Mouse (Mus musculus) neural tube, embryonic 12.5 days (tissue): ENCODE data around the gene Ankdd1a. TPM values are rescaled to one million over a fixed set of nuclear protein-coding genes. Genes with fewer than 3 reads are reported as not detected.

ENCODE experiments used
- ATAC-seq: fragments of 200-750 bp; cut with Nextera tagmentation; 2 replicates; pipeline ENCODE4 v1.8.0; 2017; ENCODE audit warnings: low read depth, mild to moderate bottlenecking, moderate TSS enrichment, moderate library complexity; ENCODE audit not compliant: low FRiP score
- H3K27ac ChIP-seq: fragments of 300-500 bp; sonication (generic); 2 replicates; pipeline ENCODE4 v1.5.1; 2016
- H3K27me3 ChIP-seq: fragments of 300-500 bp; sonication (generic); replicated peaks from 2 replicates; pipeline ENCODE4 v1.6.1; 2016; ENCODE audit warnings: mild to moderate bottlenecking
- H3K36me3 ChIP-seq: fragments of 300-500 bp; sonication (generic); 2 replicates; pipeline ENCODE4 v1.6.1; 2016; ENCODE audit warnings: mild to moderate bottlenecking
- H3K4me1 ChIP-seq: fragments of 300-500 bp; sonication (generic); 2 replicates; pipeline ENCODE4 v1.6.1; 2016
- H3K4me2 ChIP-seq: fragments of 300-500 bp; sonication (generic); replicated peaks from 2 replicates; pipeline ENCODE4 v1.6.1; 2016; ENCODE audit warnings: mild to moderate bottlenecking
- H3K4me3 ChIP-seq: fragments of 300-500 bp; sonication (generic); 2 replicates; pipeline ENCODE4 v1.5.1; 2016
- H3K9ac ChIP-seq: fragments of 300-500 bp; sonication (generic); 2 replicates; pipeline ENCODE4 v1.6.1; 2016; ENCODE audit warnings: mild to moderate bottlenecking
- H3K9me3 ChIP-seq: fragments of 300-500 bp; sonication (generic); 2 replicates; pipeline ENCODE4 v1.6.1; 2016; ENCODE audit warnings: mild to moderate bottlenecking
- WGBS: fragments of 180-500 bp; shearing (Covaris S2); methylation state at CpG from one replicate; pipeline ENCODE4 v1.1.7; 2016; 5-methylcytosine and 5-hydroxymethylcytosine counted together
- polyA plus RNA-seq: library from polyadenylated mRNA; unstranded; fragments of >200 nt; fragmentation: Nextera tagmentation; extraction: Ambion mirVana; gene quantifications from 2 replicates; pipeline ENCODE4 v1.2.1, GENCODE M21; 2016

Gene Ankdd1a
- polyA plus RNA-seq = 0.38 TPM in 1 of 2 replicates, not detected in the other

- 5% methylated on average over 22 of the region's 25 CpGs for WGBS
- Histone ChIP-seq H3K4me3 (peak within 1 kb of the TSS; percentile 26), H3K9me3 (no peaks in the 10 kb centered on the region), H3K27ac (no peak within 1 kb of the TSS), H3K36me3 (no peaks in the 10 kb centered on the region), H3K9ac (peak within 1 kb of the TSS; percentile 48), H3K27me3 (no peaks in the 10 kb centered on the region), H3K4me1 (peaks cover 7% of the 10 kb centered on the region; the same call in 1 of the 2 replicates), H3K4me2 (peak within 1 kb of the TSS; percentile 63)
- peak; percentile 79 for ATAC-seq
These were observed at the start of gene Ankdd1a for GRCm38 (mm10) chr9:65519807-65520504. Ankdd1a (minus strand) TSS chr9:65520193.

- WGBS = 86% methylated on average over 6 of the region's 6 CpGs
- ATAC-seq = no peak
- H3K36me3 ChIP-seq = peaks cover 14% of the 10 kb centered on the region
These were observed 49.5 kb upstream of the Ankdd1a start for GRCm38 (mm10) chr9:65569491-65569971.

GRCm38 (mm10) chr9:65568787-65569186 is 48.8 kb upstream of the Ankdd1a start:
- Histone ChIP-seq H3K4me2 (no peak overlapping the region), H3K36me3 (peaks cover 14% of the 10 kb centered on the region), H3K4me1 (no peaks in the 10 kb centered on the region), H3K9me3 (no peaks in the 10 kb centered on the region), H3K4me3 (no peak overlapping the region), H3K27ac (no peak overlapping the region), H3K27me3 (no peaks in the 10 kb centered on the region), H3K9ac (no peak overlapping the region)
- WGBS = 88% methylated on average over 6 of the region's 6 CpGs
- no peak for ATAC-seq

More at GRCm38 (mm10) chr9:65569491-65569971, 49.5 kb upstream of the Ankdd1a start:
- Histone ChIP-seq H3K27ac (no peak overlapping the region), H3K4me2 (no peak overlapping the region), H3K9ac (no peak overlapping the region), H3K4me1 (no peaks in the 10 kb centered on the region), H3K4me3 (no peak overlapping the region), H3K27me3 (no peaks in the 10 kb centered on the region), H3K9me3 (no peaks in the 10 kb centered on the region)

- Histone ChIP-seq H3K27me3 (no peaks in the 10 kb centered on the region), H3K9ac (no peak overlapping the region), H3K27ac (no peak overlapping the region), H3K36me3 (peaks cover 16% of the 10 kb centered on the region), H3K4me3 (no peak overlapping the region), H3K4me1 (peaks cover 9% of the 10 kb centered on the region; the same call in 1 of the 2 replicates), H3K9me3 (no peaks in the 10 kb centered on the region), H3K4me2 (no peak overlapping the region)
- ATAC-seq = no peak
- WGBS = 92% methylated on average over 2 of the region's 2 CpGs
These were observed 44.7 kb upstream of the Ankdd1a start for GRCm38 (mm10) chr9:65564698-65565097.

GRCm38 (mm10) chr9:65563073-65563472 is 43.1 kb upstream of the Ankdd1a start:
- Histone ChIP-seq H3K27ac (no peak overlapping the region), H3K27me3 (no peaks in the 10 kb centered on the region), H3K9me3 (no peaks in the 10 kb centered on the region), H3K4me3 (no peak overlapping the region), H3K4me1 (peaks cover 9% of the 10 kb centered on the region; the same call in 1 of the 2 replicates), H3K9ac (no peak overlapping the region), H3K36me3 (peaks cover 25% of the 10 kb centered on the region), H3K4me2 (no peak overlapping the region)
- 92% methylated on average over 5 of the region's 5 CpGs for WGBS
- ATAC-seq = no peak

- WGBS = 40% methylated on average over 4 of the region's 4 CpGs
- H3K27me3 ChIP-seq = no peaks in the 10 kb centered on the region
- ATAC-seq = no peak
- H3K4me2 ChIP-seq = no peak overlapping the region; the same call in 1 of the 2 replicates
- H3K9me3 ChIP-seq = no peaks in the 10 kb centered on the region
- no peak overlapping the region for H3K27ac ChIP-seq
- H3K4me3 ChIP-seq = no peak overlapping the region
- peaks cover 9% of the 10 kb centered on the region; the same call in 1 of the 2 replicates for H3K4me1 ChIP-seq
- no peak overlapping the region for H3K9ac ChIP-seq
- H3K36me3 ChIP-seq = peaks cover 34% of the 10 kb centered on the region
These were observed 42.1 kb upstream of the Ankdd1a start for GRCm38 (mm10) chr9:65562081-65562506.

- Histone ChIP-seq H3K27ac (no peak overlapping the region), H3K9ac (no peak overlapping the region), H3K36me3 (peaks cover 41% of the 10 kb centered on the region), H3K27me3 (no peaks in the 10 kb centered on the region), H3K4me3 (no peak overlapping the region), H3K4me2 (no peak overlapping the region), H3K9me3 (no peaks in the 10 kb centered on the region), H3K4me1 (peaks cover 9% of the 10 kb centered on the region; the same call in 1 of the 2 replicates)
- no peak for ATAC-seq
- WGBS = 86% methylated on average over 4 of the region's 4 CpGs
These were observed 41.0 kb upstream of the Ankdd1a start for GRCm38 (mm10) chr9:65561016-65561415.

GRCm38 (mm10) chr9:65558806-65559205 is 38.8 kb upstream of the Ankdd1a start:
- Histone ChIP-seq H3K4me1 (peaks cover 23% of the 10 kb centered on the region), H3K4me3 (no peak overlapping the region), H3K27me3 (no peaks in the 10 kb centered on the region), H3K36me3 (peaks cover 46% of the 10 kb centered on the region), H3K27ac (no peak overlapping the region), H3K9ac (no peak overlapping the region), H3K9me3 (no peaks in the 10 kb centered on the region), H3K4me2 (no peak overlapping the region)
- ATAC-seq = no peak
- WGBS = 91% methylated on average over 6 of the region's 6 CpGs

GRCm38 (mm10) chr9:65556979-65557378 is 37.0 kb upstream of the Ankdd1a start:
- no peak for ATAC-seq

GRCm38 (mm10) chr9:65556349-65556748 is 36.4 kb upstream of the Ankdd1a start:
- H3K9ac ChIP-seq = no peak overlapping the region
- H3K4me3 ChIP-seq = no peak overlapping the region
- no peak for ATAC-seq
- peaks cover 20% of the 10 kb centered on the region for H3K4me1 ChIP-seq
- H3K27ac ChIP-seq = no peak overlapping the region
- 96% methylated on average over 8 of the region's 8 CpGs for WGBS
- H3K4me2 ChIP-seq = no peak overlapping the region
- no peaks in the 10 kb centered on the region for H3K27me3 ChIP-seq
- no peaks in the 10 kb centered on the region for H3K9me3 ChIP-seq
- H3K36me3 ChIP-seq = peaks cover 35% of the 10 kb centered on the region

More at GRCm38 (mm10) chr9:65556979-65557378, 37.0 kb upstream of the Ankdd1a start:
- Histone ChIP-seq H3K9me3 (no peaks in the 10 kb centered on the region), H3K36me3 (peaks cover 35% of the 10 kb centered on the region), H3K27me3 (no peaks in the 10 kb centered on the region), H3K27ac (no peak overlapping the region), H3K4me3 (no peak overlapping the region), H3K4me2 (no peak overlapping the region), H3K4me1 (peaks cover 20% of the 10 kb centered on the region), H3K9ac (no peak overlapping the region)
- WGBS = 98% methylated on average over 5 of the region's 5 CpGs

- peaks cover 35% of the 10 kb centered on the region for H3K36me3 ChIP-seq
- no peak overlapping the region for H3K9ac ChIP-seq
- H3K9me3 ChIP-seq = no peaks in the 10 kb centered on the region
- no peaks in the 10 kb centered on the region for H3K27me3 ChIP-seq
- no peak overlapping the region for H3K4me3 ChIP-seq
- H3K4me2 ChIP-seq = no peak overlapping the region
- 97% methylated on average over 4 of the region's 4 CpGs for WGBS
- H3K27ac ChIP-seq = no peak overlapping the region
- ATAC-seq = no peak
- H3K4me1 ChIP-seq = peaks cover 24% of the 10 kb centered on the region
These were observed 35.6 kb upstream of the Ankdd1a start for GRCm38 (mm10) chr9:65555621-65556020.

- Histone ChIP-seq H3K27me3 (no peaks in the 10 kb centered on the region), H3K4me3 (no peak overlapping the region), H3K9me3 (no peaks in the 10 kb centered on the region), H3K4me1 (peaks cover 29% of the 10 kb centered on the region), H3K9ac (no peak overlapping the region), H3K36me3 (peaks cover 35% of the 10 kb centered on the region), H3K27ac (no peak overlapping the region), H3K4me2 (no peak overlapping the region)
- no peak for ATAC-seq
- 21% methylated on average over 5 of the region's 5 CpGs for WGBS
These were observed 35.0 kb upstream of the Ankdd1a start for GRCm38 (mm10) chr9:65555001-65555405.
